Mouse (Mus musculus): ENCODE measurements around the gene Map7.
A peak's percentile ranks its signal among the peaks of the same experiment; 100 is the strongest.

Map7 gene

GRCm38 (mm10) chr10:20152131-20152530, 3.9 kb downstream of the Map7 start:
- DNase-seq (ENCODE audit: low spot score in 2 of 2) = no peak

- DNase-seq (ENCODE audit: low spot score in 2 of 2) = no peak
Observed at GRCm38 (mm10) chr10:20153507-20153906, 5.2 kb downstream of the Map7 start.

GRCm38 (mm10) chr10:20155401-20155800, 7.1 kb downstream of the Map7 start:
- no peak for DNase-seq (ENCODE audit: low spot score in 2 of 2)

- no peak for DNase-seq (ENCODE audit: low spot score in 2 of 2)
Observed at GRCm38 (mm10) chr10:20157021-20157726, 8.9 kb downstream of the Map7 start.

- DNase-seq (ENCODE audit: low spot score in 2 of 2) = no peak
Observed at GRCm38 (mm10) chr10:20158756-20159155, 10.5 kb downstream of the Map7 start.

GRCm38 (mm10) chr10:20159308-20159707, 11.0 kb downstream of the Map7 start:
- DNase-seq (ENCODE audit: low spot score in 2 of 2) = no peak

GRCm38 (mm10) chr10:20160914-20161313, 12.6 kb downstream of the Map7 start:
- DNase-seq (ENCODE audit: low spot score in 2 of 2) = no peak

- DNase-seq (ENCODE audit: low spot score in 2 of 2) = no peak
Observed at GRCm38 (mm10) chr10:20164810-20165209, 16.5 kb downstream of the Map7 start.

GRCm38 (mm10) chr10:20166797-20167196, 18.5 kb downstream of the Map7 start:
- DNase-seq (ENCODE audit: low spot score in 2 of 2) = no peak

GRCm38 (mm10) chr10:20167467-20167866, 19.2 kb downstream of the Map7 start:
- DNase-seq (ENCODE audit: low spot score in 2 of 2) = no peak

- DNase-seq (ENCODE audit: low spot score in 2 of 2) = no peak
Observed at GRCm38 (mm10) chr10:20169182-20169674, 21.0 kb downstream of the Map7 start.

GRCm38 (mm10) chr10:20169927-20170604, 21.8 kb downstream of the Map7 start:
- DNase-seq (ENCODE audit: low spot score in 2 of 2) = no peak

GRCm38 (mm10) chr10:20170605-20171088, 22.4 kb downstream of the Map7 start:
- peak; percentile 74 to 82 for DNase-seq (ENCODE audit: low spot score in 2 of 2)

GRCm38 (mm10) chr10:20171209-20171608, 22.9 kb downstream of the Map7 start:
- DNase-seq (ENCODE audit: low spot score in 2 of 2) = no peak

- no peak for DNase-seq (ENCODE audit: low spot score in 2 of 2)
Observed at GRCm38 (mm10) chr10:20171756-20172155, 23.5 kb downstream of the Map7 start.

GRCm38 (mm10) chr10:20173733-20174132, 25.5 kb downstream of the Map7 start:
- no peak for DNase-seq (ENCODE audit: low spot score in 2 of 2)

- no peak for DNase-seq (ENCODE audit: low spot score in 2 of 2)
Observed at GRCm38 (mm10) chr10:20176054-20176453, 27.8 kb downstream of the Map7 start.

GRCm38 (mm10) chr10:20178807-20179605, 30.7 kb downstream of the Map7 start:
- no peak for DNase-seq (ENCODE audit: low spot score in 2 of 2)

GRCm38 (mm10) chr10:20181198-20181597, 32.9 kb downstream of the Map7 start:
- DNase-seq (ENCODE audit: low spot score in 2 of 2) = no peak

- DNase-seq (ENCODE audit: low spot score in 2 of 2) = no peak
Observed at GRCm38 (mm10) chr10:20181680-20182399, 33.6 kb downstream of the Map7 start.

- DNase-seq (ENCODE audit: low spot score in 2 of 2) = no peak
Observed at GRCm38 (mm10) chr10:20184326-20184725, 36.1 kb downstream of the Map7 start.

GRCm38 (mm10) chr10:20185264-20185663, 37.0 kb downstream of the Map7 start:
- DNase-seq (ENCODE audit: low spot score in 2 of 2) = no peak
